Mouse (Mus musculus) cortical plate, adult 2 months (tissue): ENCODE results near the gene Ldlrad2.

Experiments
- CTCF ChIP-seq: fragments of 200-500 bp; IDR thresholded peaks from 2 replicates; pipeline ENCODE4 v1.5.1; 2011; ENCODE audit warnings: mild to moderate bottlenecking, control low read depth, low read length; ENCODE audit not compliant: insufficient read depth; ENCODE audit errors: extremely low read depth
- POLR2A ChIP-seq: fragments of 200-500 bp; IDR thresholded peaks from 2 replicates; pipeline ENCODE4 v1.6.1; 2011; ENCODE audit warnings: mild to moderate bottlenecking, low read length, control low read depth; ENCODE audit not compliant: insufficient read depth; ENCODE audit errors: extremely low read depth

DNA sequence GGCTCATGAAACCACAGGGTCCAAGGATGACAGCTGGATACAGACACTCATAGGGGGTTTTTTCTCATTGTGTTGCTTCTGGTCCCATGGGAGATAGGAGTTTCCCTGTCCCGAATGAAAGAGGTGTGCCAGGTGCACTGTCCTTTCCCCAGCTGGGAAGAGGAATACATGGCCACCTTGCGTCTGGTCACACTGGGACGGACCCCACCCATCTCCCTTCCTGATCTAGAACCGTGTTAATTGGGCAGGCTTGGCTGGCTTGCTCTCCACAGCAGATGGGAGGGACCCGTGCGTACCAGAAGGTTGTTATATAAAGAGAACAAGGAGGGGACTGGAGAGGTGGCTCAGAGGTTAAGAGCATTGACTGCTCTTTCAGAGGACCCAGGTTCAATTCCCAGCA lies 46.5 kb downstream of the Ldlrad2 start:
- TF ChIP-seq CTCF, result no peak
- TF ChIP-seq POLR2A, result no peak
